Mouse (Mus musculus) kidney, embryonic 15.5 days (tissue): ENCODE data around the gene Tom1l2. TPM values are rescaled to one million over a fixed set of nuclear protein-coding genes. Genes with fewer than 3 reads are reported as not detected.

Source experiments
- ATAC-seq: fragments of 200-750 bp; cut with Nextera tagmentation; replicated peaks from 2 replicates; pipeline ENCODE4 v1.8.0; 2017; ENCODE audit warnings: moderate TSS enrichment; ENCODE audit not compliant: low FRiP score
- H3K27ac ChIP-seq: fragments of 300-500 bp; sonication (generic); 2 replicates; pipeline ENCODE4 v1.5.1; 2015; ENCODE audit warnings: mild to moderate bottlenecking, inconsistent platforms
- H3K27me3 ChIP-seq: fragments of 300-500 bp; sonication (generic); 2 replicates; pipeline ENCODE4 v1.6.1; 2015; ENCODE audit warnings: inconsistent platforms
- H3K36me3 ChIP-seq: fragments of 300-500 bp; sonication (generic); 2 replicates; pipeline ENCODE4 v1.6.1; 2015; ENCODE audit warnings: inconsistent platforms
- H3K4me1 ChIP-seq: fragments of 300-500 bp; sonication (generic); 2 replicates; pipeline ENCODE4 v1.6.1; 2015; ENCODE audit warnings: inconsistent platforms
- H3K4me2 ChIP-seq: fragments of 300-500 bp; sonication (generic); 2 replicates; pipeline ENCODE4 v1.6.1; 2015; ENCODE audit warnings: moderate library complexity, mild to moderate bottlenecking, inconsistent platforms
- H3K4me3 ChIP-seq: fragments of 300-500 bp; sonication (generic); replicated peaks from 2 replicates; pipeline ENCODE4 v1.5.1; 2015; ENCODE audit warnings: mild to moderate bottlenecking, inconsistent platforms
- H3K9ac ChIP-seq: fragments of 300-500 bp; sonication (generic); 2 replicates; pipeline ENCODE4 v1.6.1; 2015; ENCODE audit warnings: mild to moderate bottlenecking, inconsistent platforms
- H3K9me3 ChIP-seq: fragments of 300-500 bp; sonication (generic); replicated peaks from 2 replicates; pipeline ENCODE4 v1.6.1; 2016; ENCODE audit warnings: inconsistent platforms
- WGBS: fragments of 180-500 bp; shearing (Covaris S2); methylation state at CpG from one replicate; pipeline ENCODE4 v1.1.7; 2015; ENCODE audit warnings: mixed read lengths; 5-methylcytosine and 5-hydroxymethylcytosine counted together
- polyA plus RNA-seq: library from polyadenylated mRNA; unstranded; fragments of >200 nt; fragmentation: Nextera tagmentation; extraction: Ambion mirVana; gene quantifications from 2 replicates; pipeline ENCODE4 v1.2.1, GENCODE M21; 2015

The Tom1l2 gene
- polyA plus RNA-seq, 1 experiment from 2014 or later = 33.1 TPM

DNA sequence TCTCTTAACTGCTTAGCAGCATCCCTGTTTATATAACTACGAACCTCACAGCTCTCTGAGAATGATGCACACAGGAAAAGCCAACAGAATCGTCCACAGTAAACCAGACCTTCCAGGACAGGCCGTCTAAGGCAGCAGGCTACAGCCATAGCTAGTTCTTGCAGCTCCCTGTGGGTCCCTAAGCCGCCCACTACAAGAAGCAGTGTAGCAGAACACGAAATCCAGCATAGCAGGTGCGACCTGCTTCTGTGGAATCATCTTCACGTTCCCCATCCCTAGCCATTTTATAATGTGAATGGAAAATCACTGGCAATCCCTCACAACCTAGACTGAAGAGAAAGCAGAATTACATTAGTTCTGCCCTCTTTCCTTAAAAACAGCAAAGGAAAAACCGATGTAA lies 35.8 kb downstream of the Tom1l2 start:
- Histone ChIP-seq H3K4me2 (no peak overlapping the region), H3K36me3 (0 out of 2 replicates have a peak, but pooled peaks cover 3% of the 10 kb centered on the region), H3K9ac (no peak overlapping the region), H3K9me3 (no peaks in the 10 kb centered on the region), H3K4me1 (peaks cover 69% of the 10 kb centered on the region), H3K27me3 (no peaks in the 10 kb centered on the region), H3K27ac (peak overlapping the region; percentile 37), H3K4me3 (no peak overlapping the region)
- whole genome bisulfite sequencing = 62% methylated on average over 8 of the region's 8 CpGs
- ATAC-seq = no peak

DNA sequence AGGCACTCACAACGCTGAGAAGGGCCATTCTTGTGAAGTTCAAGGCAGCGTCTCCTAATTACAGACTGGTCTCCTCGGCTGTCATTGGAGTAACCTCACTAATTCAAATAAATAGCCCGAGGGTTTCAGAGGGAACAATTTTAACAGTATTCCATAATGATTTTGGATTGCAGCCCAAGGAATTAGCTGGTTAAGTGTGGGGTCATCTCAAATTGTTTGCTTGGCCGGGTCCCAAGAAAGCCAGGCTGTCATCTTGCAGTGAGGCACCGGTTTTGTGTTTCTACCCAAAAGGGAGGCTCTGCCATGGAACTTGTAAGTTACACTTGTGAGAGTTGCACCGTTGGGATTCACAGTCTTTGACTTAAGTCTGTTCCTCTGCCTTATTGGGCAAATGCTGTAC lies 36.5 kb downstream of the Tom1l2 start:
- peak overlapping the region; percentile 37 for H3K27ac ChIP-seq
- H3K9ac ChIP-seq = no peak overlapping the region
- WGBS = 33% methylated on average over 7 of the region's 7 CpGs
- H3K27me3 ChIP-seq = no peaks in the 10 kb centered on the region
- H3K4me3 ChIP-seq = no peak overlapping the region
- no peak overlapping the region for H3K4me2 ChIP-seq
- ATAC-seq = no peak
- peaks cover 70% of the 10 kb centered on the region for H3K4me1 ChIP-seq
- no peaks in the 10 kb centered on the region for H3K9me3 ChIP-seq
- H3K36me3 ChIP-seq = 0 out of 2 replicates have a peak, but pooled peaks cover 3% of the 10 kb centered on the region

DNA sequence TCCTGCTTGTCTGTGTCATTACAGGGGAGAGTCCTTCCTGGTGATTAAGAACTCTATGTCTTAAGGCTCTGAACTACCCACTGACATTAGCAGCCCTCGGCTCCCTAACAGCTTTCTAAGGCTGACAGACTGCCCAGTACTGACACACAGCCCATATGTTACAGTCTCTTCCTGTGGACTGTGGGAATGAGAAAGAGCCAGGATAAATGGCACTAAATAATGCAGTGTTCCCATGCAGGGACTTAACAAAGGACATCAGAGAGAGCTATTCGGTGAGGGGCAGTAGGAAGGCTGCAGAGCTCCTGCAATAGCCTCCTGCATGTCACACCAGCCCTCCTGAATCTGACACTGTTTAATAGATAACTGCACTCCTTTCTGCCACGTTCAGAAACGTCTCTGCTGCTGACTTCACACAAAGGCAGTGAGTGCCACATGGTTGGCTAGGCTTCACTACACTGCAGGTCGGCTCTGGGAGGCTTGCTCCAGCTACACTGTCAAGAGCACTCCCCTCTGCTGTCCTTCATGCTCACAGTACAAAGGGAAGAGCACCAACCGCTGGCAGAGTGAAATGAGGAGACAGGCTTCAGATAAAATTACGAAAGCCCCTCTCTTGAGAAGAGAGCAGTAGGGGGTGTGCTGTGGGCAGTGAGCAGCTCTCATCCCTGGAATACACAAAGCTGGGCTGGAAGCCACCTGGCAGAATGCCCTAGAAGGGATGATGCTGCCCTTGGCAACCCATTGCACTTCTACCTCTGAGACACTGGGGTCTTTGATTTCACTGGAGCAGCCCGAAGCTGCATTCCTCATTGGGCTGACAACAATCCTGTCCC lies 41.5 kb downstream of the Tom1l2 start:
- ATAC-seq = peak; percentile 84
- 0 out of 2 replicates have a peak, but pooled peaks cover 3% of the 10 kb centered on the region for H3K36me3 ChIP-seq
- H3K27ac ChIP-seq = peak overlapping the region; percentile 89
- WGBS = 9% methylated on average over 8 of the region's 8 CpGs
- H3K9ac ChIP-seq = no peak overlapping the region
- H3K4me2 ChIP-seq = peak overlapping the region; percentile 6; the same call in 1 of the 2 replicates
- H3K9me3 ChIP-seq = no peaks in the 10 kb centered on the region
- H3K4me3 ChIP-seq = no peak overlapping the region
- H3K27me3 ChIP-seq = no peaks in the 10 kb centered on the region
- peaks cover 59% of the 10 kb centered on the region for H3K4me1 ChIP-seq

DNA sequence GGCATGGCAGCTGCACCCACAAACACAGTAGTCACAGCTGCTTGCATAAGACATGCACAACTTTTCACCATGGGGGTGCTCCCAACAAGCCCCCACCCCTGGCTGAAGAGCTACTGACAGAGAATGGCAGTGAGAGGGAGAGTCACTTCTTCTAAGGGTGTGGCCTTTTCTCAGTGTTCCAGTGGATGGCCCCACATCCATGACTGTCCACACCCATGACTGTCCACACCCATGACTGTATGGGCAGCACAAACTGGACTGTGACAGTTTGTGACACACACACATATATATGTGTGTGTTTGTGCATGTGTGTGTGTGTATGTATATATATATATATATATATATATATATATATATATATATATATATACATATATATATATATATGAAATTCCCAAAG lies 42.8 kb downstream of the Tom1l2 start:
- H3K4me2 ChIP-seq = no peak overlapping the region
- no peaks in the 10 kb centered on the region for H3K27me3 ChIP-seq
- H3K9ac ChIP-seq = no peak overlapping the region
- peak overlapping the region; percentile 2; the same call in 1 of the 2 replicates for H3K27ac ChIP-seq
- H3K9me3 ChIP-seq = no peaks in the 10 kb centered on the region
- no peak for ATAC-seq
- 0 out of 2 replicates have a peak, but pooled peaks cover 3% of the 10 kb centered on the region for H3K36me3 ChIP-seq
- H3K4me1 ChIP-seq = peaks cover 61% of the 10 kb centered on the region
- H3K4me3 ChIP-seq = no peak overlapping the region

DNA sequence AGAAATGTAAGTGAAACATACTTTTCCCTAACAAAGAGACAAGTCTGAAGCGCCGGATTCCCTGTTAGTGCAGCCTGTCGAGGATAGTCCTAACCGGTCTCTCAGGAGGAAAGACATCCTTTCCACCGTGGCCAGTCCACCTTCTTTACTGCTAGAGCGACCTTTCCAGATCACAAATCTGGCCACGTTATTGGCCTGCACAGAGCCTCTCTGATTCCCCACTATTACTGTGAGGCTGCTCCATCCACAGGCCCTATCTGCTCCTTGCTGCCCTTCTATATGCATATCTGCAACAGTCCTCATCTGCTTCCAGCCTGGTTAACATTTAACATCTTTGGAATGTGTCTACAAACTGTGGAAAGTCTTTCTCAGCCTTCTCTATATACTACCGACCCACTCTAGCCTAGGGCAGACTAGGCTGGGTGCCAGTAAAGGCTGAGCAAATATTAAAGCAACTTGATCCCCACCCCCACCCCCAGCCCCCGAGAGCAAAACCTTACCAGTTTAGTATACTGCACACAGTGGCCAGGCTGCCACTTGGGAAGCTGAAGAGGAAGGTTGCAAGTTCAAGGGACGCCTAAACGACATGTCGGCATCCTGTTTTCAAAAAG lies 44.1 kb downstream of the Tom1l2 start:
- no peak overlapping the region for H3K9ac ChIP-seq

DNA sequence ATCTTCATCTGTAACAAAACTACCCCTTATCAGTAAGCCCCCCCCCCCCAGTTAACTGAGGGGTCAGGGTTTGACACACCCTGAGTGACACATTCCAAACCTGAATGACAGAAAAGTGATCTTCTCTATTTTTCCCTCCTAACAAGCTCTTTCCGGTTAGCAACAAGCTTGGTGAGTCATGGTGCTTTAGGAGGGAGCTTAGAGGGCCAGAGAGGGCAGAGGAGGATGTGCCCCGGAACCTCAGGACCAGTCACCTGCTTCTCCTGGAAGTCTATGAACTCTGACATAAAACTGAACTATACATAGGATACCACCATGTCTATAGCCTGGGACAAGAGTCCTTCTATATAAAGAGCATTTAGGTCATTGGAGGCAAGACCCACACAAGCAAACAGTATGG lies 44.6 kb downstream of the Tom1l2 start:
- Histone ChIP-seq H3K4me1 (peaks cover 61% of the 10 kb centered on the region), H3K4me3 (no peak overlapping the region), H3K9me3 (no peaks in the 10 kb centered on the region), H3K27me3 (no peaks in the 10 kb centered on the region), H3K4me2 (peak overlapping the region; percentile 27; the same call in 1 of the 2 replicates), H3K9ac (no peak overlapping the region), H3K27ac (peak overlapping the region; percentile 91), H3K36me3 (0 out of 2 replicates have a peak, but pooled peaks cover 1% of the 10 kb centered on the region)
- WGBS = 62% methylated on average over 2 of the region's 2 CpGs
- no peak for ATAC-seq

More for the DNA sequence above, 44.1 kb downstream of the Tom1l2 start:
- Histone ChIP-seq H3K36me3 (0 out of 2 replicates have a peak, but pooled peaks cover 3% of the 10 kb centered on the region), H3K4me1 (peaks cover 61% of the 10 kb centered on the region), H3K27ac (peak overlapping the region; percentile 91), H3K4me2 (peak overlapping the region; percentile 27; the same call in 1 of the 2 replicates), H3K4me3 (no peak overlapping the region), H3K27me3 (no peaks in the 10 kb centered on the region), H3K9me3 (no peaks in the 10 kb centered on the region)
- WGBS = 40% methylated on average over 12 of the region's 12 CpGs
- ATAC-seq = peak; percentile 72

DNA sequence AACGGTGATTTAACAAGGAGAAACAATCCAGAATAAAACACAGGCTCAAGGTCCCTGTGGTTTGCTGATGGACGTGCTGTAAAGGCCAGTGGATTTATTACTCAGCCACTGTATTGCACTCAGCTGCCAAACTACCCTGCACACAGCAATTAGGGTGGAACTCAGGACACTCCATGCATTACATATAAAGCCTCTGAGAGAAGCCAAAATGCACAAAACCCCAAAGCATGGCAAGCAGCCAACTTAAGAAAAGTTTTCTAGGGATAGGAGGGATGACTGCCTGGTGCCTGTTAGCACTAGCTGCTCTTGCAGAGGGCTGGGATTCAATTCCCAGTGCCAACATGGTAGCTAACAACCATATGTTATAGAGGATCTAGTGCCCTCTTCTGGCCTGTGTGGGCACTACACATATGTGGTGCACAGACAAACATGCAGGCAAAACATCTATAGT lies 45.3 kb downstream of the Tom1l2 start:
- Histone ChIP-seq H3K27me3 (no peaks in the 10 kb centered on the region), H3K4me3 (no peak overlapping the region), H3K9me3 (no peaks in the 10 kb centered on the region), H3K27ac (peak overlapping the region; percentile 91), H3K4me1 (peaks cover 60% of the 10 kb centered on the region), H3K36me3 (no peaks in the 10 kb centered on the region), H3K4me2 (no peak overlapping the region), H3K9ac (no peak overlapping the region)
- 64% methylated on average over 2 of the region's 2 CpGs for WGBS
- ATAC-seq = no peak

DNA sequence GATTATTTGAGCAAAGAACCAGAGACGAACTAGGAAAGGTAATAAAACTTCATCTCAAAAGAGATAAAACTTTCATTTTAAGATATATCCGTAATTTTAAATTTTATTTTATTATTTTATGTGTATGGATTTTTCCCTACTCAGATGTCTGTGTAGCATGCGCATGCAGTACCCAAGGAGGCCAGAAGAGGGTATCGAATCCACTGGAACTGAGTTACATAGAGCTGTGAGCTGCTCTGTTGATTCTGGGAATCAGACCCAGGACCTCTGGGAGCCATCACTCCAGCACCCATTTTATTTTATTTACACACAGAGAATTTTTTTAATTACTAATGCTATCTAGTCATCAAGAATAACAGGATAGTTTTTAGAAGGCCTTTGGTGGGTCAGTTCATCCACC lies 45.9 kb downstream of the Tom1l2 start:
- 79% methylated on average over 4 of the region's 4 CpGs for WGBS

DNA sequence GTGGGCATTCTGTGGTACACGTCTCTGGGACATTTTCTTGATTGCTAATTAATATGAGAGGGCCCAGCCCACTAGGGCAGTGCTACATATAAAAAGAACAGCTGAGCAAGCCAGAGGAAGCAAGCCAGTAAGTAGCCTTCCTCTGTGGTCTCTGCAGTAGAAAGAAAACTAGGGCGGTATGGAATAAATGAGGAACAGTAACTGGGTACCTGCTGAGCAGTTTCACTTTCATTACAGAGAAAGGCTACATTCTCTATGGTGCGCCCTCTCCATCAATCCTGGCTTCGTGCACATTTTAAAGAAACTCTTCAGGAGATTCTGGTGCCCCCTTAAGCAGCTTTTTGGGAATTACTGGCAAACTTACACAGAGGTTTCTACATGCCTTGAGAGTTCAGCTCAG lies 47.1 kb downstream of the Tom1l2 start:
- H3K27ac ChIP-seq = 0 out of 2 replicates have a peak overlapping the region, but pooled peaks have one; percentile 18

More for the DNA sequence above, 45.9 kb downstream of the Tom1l2 start:
- Histone ChIP-seq H3K4me3 (no peak overlapping the region), H3K9me3 (no peaks in the 10 kb centered on the region), H3K4me1 (peaks cover 60% of the 10 kb centered on the region), H3K36me3 (no peaks in the 10 kb centered on the region), H3K27ac (peak overlapping the region; percentile 91), H3K27me3 (no peaks in the 10 kb centered on the region), H3K9ac (no peak overlapping the region), H3K4me2 (no peak overlapping the region)
- no peak for ATAC-seq

DNA sequence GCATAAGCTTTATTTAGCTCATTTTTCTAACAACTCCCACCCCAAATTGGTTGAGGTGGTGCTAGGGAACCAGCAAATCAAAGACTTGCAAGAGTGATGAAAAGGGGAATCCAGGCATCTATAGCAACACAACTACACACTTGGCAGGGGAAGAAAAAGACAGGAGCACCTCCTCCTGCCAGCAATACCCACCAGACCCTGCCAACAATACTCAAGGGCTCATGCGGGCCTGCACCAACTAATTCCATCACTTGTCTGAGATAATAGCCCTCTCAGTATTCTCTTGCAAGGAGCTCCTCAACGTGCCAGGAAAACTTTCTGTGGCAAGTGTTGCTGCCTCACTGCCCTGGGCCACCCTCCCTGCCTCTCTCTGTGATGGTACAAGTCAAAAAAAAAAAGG lies 49.2 kb downstream of the Tom1l2 start:
- no peak for ATAC-seq
- Histone ChIP-seq H3K27me3 (no peaks in the 10 kb centered on the region), H3K9ac (no peak overlapping the region), H3K9me3 (no peaks in the 10 kb centered on the region), H3K4me2 (no peak overlapping the region), H3K4me3 (no peak overlapping the region), H3K27ac (no peak overlapping the region), H3K4me1 (peaks cover 49% of the 10 kb centered on the region), H3K36me3 (no peaks in the 10 kb centered on the region)
- WGBS = 77% methylated on average over 2 of the region's 2 CpGs

More for the DNA sequence above, 47.1 kb downstream of the Tom1l2 start:
- H3K4me2 ChIP-seq = no peak overlapping the region
- H3K9me3 ChIP-seq = no peaks in the 10 kb centered on the region
- no peaks in the 10 kb centered on the region for H3K27me3 ChIP-seq
- H3K9ac ChIP-seq = no peak overlapping the region
- H3K36me3 ChIP-seq = no peaks in the 10 kb centered on the region
- no peak for ATAC-seq
- WGBS = 80% methylated on average over 4 of the region's 4 CpGs
- H3K4me1 ChIP-seq = peaks cover 60% of the 10 kb centered on the region
- H3K4me3 ChIP-seq = no peak overlapping the region

DNA sequence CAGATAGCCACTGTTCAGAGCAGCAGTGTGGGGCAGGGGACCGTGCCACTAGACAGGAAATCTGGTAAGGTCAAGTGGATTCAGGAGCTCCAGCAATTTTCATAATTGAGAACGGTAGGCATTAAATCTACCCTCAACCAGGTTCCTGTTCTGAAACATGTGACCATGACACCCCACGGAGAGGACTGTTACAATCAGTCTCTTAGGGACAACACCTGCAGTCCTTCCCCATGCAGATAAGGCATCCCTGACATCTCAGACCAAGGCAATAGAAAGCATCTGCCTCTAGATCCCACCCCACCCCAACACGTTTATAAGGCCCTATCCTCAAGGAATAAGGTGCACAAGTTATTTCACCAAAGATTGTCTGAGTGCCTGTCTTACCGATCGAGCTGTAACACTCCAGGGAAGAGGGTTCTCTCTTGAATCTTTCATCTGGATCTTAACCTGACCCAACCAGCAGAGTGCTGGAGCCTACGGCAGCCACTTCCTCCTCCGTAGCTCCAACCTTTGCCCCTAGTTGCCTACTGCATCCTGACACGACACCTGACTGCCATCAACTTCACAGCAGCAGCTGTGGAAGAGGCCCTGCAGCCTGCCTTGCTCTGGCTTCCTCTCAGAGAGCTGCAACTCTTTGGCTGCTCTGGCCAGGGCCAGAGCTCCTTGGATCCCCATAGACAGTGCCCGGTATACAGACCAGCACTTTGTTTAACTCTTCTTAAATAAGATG lies 50.2 kb downstream of the Tom1l2 start:
- no peaks in the 10 kb centered on the region for H3K36me3 ChIP-seq
- no peak overlapping the region for H3K4me3 ChIP-seq
- no peaks in the 10 kb centered on the region for H3K9me3 ChIP-seq
- no peaks in the 10 kb centered on the region for H3K27me3 ChIP-seq
- no peak for ATAC-seq
- peaks cover 41% of the 10 kb centered on the region for H3K4me1 ChIP-seq
- H3K27ac ChIP-seq = peak overlapping the region; percentile 88
- WGBS = 55% methylated on average over 10 of the region's 10 CpGs
- no peak overlapping the region for H3K9ac ChIP-seq
- no peak overlapping the region for H3K4me2 ChIP-seq
